Mouse (Mus musculus) thymus, postnatal 25 days (tissue): ENCODE data around the gene Egr2.

Source experiments
- DNase-seq: peaks from one replicate; pipeline ENCODE4 v3.0.0; 2022

Gene Egr2

GRCm38 (mm10) chr10:67539401-67539730 lies 4.1 kb downstream of the Egr2 start:
- DNase-seq = no peak

- no peak for DNase-seq
Measured at GRCm38 (mm10) chr10:67540591-67540990, 5.3 kb downstream of the Egr2 start.

DNA sequence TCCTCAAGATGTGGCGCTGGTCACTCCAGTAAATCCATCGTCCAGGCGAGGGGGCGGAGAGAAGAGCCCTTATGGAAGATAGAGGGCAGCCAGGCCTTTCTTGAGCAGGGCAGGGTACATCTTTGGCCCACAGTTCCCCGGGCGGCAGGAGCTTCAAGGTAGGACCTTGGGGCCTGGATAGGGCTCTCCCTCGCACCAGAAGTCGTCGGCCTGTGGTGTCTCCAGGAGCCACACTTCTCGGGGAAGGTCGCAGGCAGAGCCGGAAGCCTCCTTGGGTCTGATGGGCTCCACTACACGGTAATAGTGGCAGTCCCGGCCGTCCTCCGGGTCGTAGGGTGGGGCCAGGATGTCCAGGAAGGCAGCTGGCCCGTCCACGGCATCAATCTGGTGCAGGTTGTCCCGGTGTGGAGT lies 12.6 kb downstream of the Egr2 start:
- DNase-seq = no peak

- DNase-seq = peak; percentile 63
Measured at GRCm38 (mm10) chr10:67548261-67548854, 13.1 kb downstream of the Egr2 start.

DNA sequence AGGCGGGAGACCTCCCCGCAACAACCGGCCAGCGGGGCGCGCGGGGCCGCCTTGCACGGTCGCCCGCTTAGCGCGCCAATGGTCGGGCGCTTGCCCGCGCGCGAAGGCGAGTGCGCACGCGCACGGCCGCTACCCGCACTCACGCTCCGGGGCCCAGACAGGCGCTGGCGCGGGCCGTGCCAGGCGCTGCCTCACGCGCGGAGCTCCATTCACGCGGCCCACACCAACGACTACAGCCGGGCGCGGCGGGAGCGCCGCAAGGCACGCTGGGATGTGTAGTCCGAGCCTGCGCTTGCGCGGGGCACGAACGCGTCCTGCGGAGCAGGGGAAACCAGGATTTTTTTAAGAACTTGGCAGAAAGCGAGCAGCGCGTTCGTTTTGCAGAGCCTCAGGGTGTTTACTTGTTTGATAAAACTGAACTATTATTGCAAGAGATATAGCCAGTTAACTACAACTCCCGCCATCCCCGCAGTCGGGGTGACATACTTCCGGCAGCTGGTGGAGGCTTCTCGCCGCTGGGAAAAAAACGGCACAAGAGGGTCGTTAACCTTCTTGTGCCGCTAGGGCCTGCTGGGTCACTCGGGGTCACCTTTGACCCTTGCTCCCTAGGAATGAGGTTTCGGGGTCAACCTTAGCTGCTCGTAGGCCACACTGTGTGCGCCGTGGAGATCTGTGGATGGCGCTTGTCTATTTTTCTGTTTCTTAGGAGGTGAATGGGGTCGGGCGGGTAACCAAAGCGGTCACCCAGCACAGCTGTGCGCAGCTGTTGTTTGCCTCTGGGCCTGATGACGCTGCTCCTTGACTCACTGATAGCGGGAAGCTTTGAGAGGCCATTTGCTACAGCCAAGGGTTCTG lies 13.8 kb downstream of the Egr2 start, which contains the start of gene Ado:
Ado (minus strand) TSS at position 79 of the 855 bp plus-strand sequence.
- peak; percentile 87 for DNase-seq

GRCm38 (mm10) chr10:67558053-67558452 lies 22.8 kb downstream of the Egr2 start:
- DNase-seq = no peak

GRCm38 (mm10) chr10:67559765-67560394 lies 24.6 kb downstream of the Egr2 start:
- DNase-seq = no peak

GRCm38 (mm10) chr10:67561185-67561584 lies 25.9 kb downstream of the Egr2 start:
- DNase-seq = no peak

GRCm38 (mm10) chr10:67564509-67564908 lies 29.2 kb downstream of the Egr2 start:
- DNase-seq = no peak

- no peak for DNase-seq
Measured at GRCm38 (mm10) chr10:67566104-67566503, 30.8 kb downstream of the Egr2 start.

DNA sequence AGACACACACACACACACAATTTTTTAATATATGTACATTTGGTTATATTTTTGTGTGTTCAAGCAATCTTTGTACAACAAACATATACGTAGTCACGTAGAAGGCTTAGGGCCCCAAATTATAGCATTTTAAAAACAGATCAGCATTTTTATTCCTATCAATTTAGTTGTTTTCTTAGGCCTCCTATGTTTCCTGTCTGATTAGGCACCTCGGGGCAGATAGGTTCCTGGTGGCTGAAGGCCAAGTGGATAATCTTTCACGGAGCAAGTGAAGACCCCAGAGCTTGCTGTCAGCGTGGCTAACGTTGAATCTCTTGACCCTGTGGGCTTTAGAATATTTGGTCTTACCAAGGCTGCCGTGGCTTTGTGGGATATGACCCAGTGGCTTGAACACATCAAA lies 34.3 kb downstream of the Egr2 start:
- no peak for DNase-seq

- no peak for DNase-seq
Measured at GRCm38 (mm10) chr10:67571443-67571842, 36.2 kb downstream of the Egr2 start.

DNA sequence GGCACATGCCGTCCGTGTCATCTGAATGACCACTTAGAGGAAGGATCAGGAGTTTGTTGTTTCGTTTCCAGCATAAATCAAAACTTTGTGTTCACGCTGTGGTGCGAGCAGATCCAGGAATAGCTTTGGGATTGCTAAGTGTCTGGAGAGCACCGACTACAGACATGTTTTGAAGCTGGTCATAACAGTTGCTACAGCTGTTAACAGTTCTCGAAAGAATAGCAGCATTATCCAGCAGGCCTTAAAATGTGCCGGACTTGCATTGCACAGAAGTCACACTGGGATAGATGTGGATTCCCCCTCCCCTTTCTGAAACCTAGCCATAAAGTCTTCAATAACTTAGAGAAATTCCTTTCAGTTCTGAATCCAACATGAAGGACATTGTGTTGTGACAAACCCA lies 38.0 kb downstream of the Egr2 start:
- no peak for DNase-seq

DNA sequence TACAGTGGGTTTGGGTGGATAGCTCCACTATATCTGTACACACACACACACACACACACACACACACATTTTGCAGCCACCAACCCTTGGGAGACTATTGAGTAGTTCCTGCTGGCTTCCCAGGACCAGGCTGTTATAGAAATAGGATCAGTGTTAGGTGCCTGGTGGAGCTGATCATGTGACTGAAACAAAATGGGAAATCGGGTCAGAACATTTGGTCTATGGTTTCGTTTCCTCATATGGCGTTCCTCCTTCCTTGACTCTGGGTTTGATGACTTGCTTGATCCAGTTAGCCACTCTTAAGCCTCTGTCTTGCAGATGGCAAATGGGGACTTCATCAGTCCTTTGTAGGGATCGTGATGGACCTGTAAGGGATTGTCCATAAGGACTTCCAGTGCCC lies 44.6 kb downstream of the Egr2 start:
- DNase-seq = no peak

GRCm38 (mm10) chr10:67581698-67582285 lies 46.5 kb downstream of the Egr2 start:
- peak; percentile 55 for DNase-seq

DNA sequence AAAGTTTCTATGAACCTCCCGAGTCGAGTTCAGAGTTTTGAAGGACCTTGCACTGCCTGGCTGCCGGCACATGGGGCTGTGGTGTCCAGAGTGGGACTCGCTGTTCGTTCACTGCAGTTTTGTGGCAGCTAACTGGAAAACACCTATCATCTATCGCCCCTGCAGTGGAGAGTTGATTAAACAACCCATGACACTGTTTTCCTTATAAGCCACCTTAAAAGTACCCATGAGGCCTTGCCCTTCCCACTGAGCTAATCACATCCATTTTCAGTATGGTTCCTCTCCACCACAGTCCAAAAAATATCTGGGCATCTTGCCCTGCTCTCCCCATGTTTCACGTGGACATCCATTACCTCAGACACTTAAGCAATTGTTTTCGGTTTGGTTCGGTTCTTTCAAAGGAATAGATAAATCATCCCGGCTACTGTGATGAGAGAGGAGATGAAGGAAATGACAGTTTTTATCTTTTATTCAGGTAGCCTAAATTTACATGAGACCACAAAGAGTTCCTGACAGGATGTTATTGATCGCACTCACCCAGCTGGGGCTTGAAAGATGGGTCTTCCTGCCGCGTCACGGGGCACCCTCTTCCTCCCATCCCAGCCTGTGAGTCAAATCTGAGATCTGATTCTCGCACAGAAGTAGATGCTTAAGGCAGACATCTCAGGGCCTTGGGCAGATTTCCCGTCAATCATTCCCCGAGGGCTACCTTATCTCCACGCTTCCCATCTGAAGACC lies 50.8 kb downstream of the Egr2 start:
- DNase-seq = peak; percentile 59
